Mouse (Mus musculus) liver, embryonic 14.5 days (tissue): ENCODE data around the gene Brk1. TPM values are rescaled to one million over a fixed set of nuclear protein-coding genes. Genes with fewer than 3 reads are reported as not detected.
A peak's percentile ranks its signal among the peaks of the same experiment; 100 is the strongest.

Experiments
- ATAC-seq: fragments of 200-750 bp; cut with Nextera tagmentation; 2 replicates; pipeline ENCODE4 v1.8.0; 2017; ENCODE audit warnings: moderate number of reproducible peaks, mild to moderate bottlenecking, moderate library complexity; ENCODE audit not compliant: insufficient read depth
- DNase-seq, 3 experiments: peaks; one replicate each; pipeline ENCODE4 v3.0.0-alpha.2; 2012 to 2013; ENCODE audit warnings: low read depth in 3 of 3, low spot score in 3 of 3
- H3K27ac ChIP-seq: fragments of 300-500 bp; sonication (generic); 2 replicates; pipeline ENCODE4 v1.5.1; 2014; ENCODE audit warnings: moderate library complexity, mild to moderate bottlenecking, control low read depth, inconsistent platforms
- H3K27me3 ChIP-seq: fragments of 300-500 bp; sonication (generic); 2 replicates; pipeline ENCODE4 v1.6.1; 2014; ENCODE audit warnings: mild to moderate bottlenecking, low read length, moderate library complexity; ENCODE audit not compliant: control insufficient read depth, insufficient read depth
- H3K36me3 ChIP-seq: fragments of 300-500 bp; sonication (generic); replicated peaks from 2 replicates; pipeline ENCODE4 v1.6.1; 2014; ENCODE audit warnings: low read depth; ENCODE audit not compliant: control insufficient read depth, insufficient read depth
- H3K4me1 ChIP-seq, 2 experiments: fragments of 200-500 bp in 1 of 2; fragments of 300-500 bp in 1 of 2; sonication (generic) in 1 of 2; replicated peaks; 2 replicates each; pipeline ENCODE4 v1.6.1; 2012 to 2014; ENCODE audit warnings: antibody characterized with exemption in 1 of 2, inconsistent platforms in 1 of 2, low read length in 1 of 2; ENCODE audit not compliant: control insufficient read depth in 2 of 2, insufficient read depth in 2 of 2
- H3K4me2 ChIP-seq: fragments of 300-500 bp; sonication (generic); 2 replicates; pipeline ENCODE4 v1.6.1; 2014; ENCODE audit warnings: low read depth, mild to moderate bottlenecking, control low read depth, moderate library complexity
- H3K4me3 ChIP-seq, 2 experiments: fragments of 200-500 bp in 1 of 2; fragments of 300-500 bp in 1 of 2; sonication (generic) in 1 of 2; 2 replicates each; pipeline ENCODE4 v1.5.1; 2012 to 2014; ENCODE audit warnings: low read depth in 2 of 2, low read length in 2 of 2, mild to moderate bottlenecking in 2 of 2, control low read depth in 1 of 2, inconsistent platforms in 1 of 2, moderate library complexity in 1 of 2; ENCODE audit not compliant: insufficient read depth in 1 of 2
- H3K9ac ChIP-seq: fragments of 300-500 bp; sonication (generic); replicated peaks from 2 replicates; pipeline ENCODE4 v1.6.1; 2014; ENCODE audit warnings: mild to moderate bottlenecking, control low read depth, moderate library complexity
- H3K9me3 ChIP-seq: fragments of 300-500 bp; sonication (generic); 2 replicates; pipeline ENCODE4 v1.6.1; 2016; ENCODE audit warnings: low read length, mixed read lengths; ENCODE audit not compliant: control insufficient read depth
- CTCF ChIP-seq: IDR thresholded peaks from 2 replicates; pipeline ENCODE4 v1.5.1; 2016; ENCODE audit warnings: antibody characterized with exemption, low read depth, control low read depth
- EP300 ChIP-seq: IDR thresholded peaks from 2 replicates; pipeline ENCODE4 v1.6.1; 2016; ENCODE audit warnings: antibody characterized with exemption, low read depth
- WGBS: fragments of 180-500 bp; shearing (Covaris S2); extraction: QIAGEN DNeasy Blood & Tissue Kit; methylation state at CpG from one replicate; pipeline ENCODE4 v1.1.7; 2014; ENCODE audit not compliant: insufficient replicate concordance; 5-methylcytosine and 5-hydroxymethylcytosine counted together
- polyA plus RNA-seq, 2 experiments: library from polyadenylated mRNA; depleted of rRNA in 1 of 2; stranded (reverse) in 1 of 2; unstranded in 1 of 2; fragments of >200 nt; fragmentation: Nextera tagmentation in 1 of 2; extraction: Ambion mirVana in 1 of 2; gene quantifications; 2 replicates each; pipeline versions ENCODE4 v1.2.1 to v1.2.3; 2012 to 2014

The Brk1 gene
- polyA plus RNA-seq, 2 experiments = 71.1 to 88.8 TPM

DNA sequence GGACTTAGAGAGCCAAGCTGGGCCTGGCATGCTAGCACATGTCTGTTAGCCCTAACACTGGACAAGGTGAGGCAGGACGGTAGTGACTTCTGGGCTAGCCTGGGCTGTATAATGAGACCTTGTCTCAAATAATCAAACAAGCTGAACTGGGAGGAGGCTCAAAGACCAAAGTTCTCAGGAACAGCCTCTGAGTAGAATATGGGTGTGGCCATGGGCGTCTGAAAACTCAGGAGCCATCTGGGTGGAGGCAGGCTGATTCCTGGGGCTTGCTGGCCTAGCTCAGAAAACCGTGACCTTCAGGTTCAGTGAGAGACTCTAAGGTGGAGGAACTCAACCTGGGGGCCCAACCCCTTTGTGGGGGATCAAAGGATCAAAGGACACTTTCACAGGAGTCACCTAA, 47.1 kb downstream of the Brk1 start:
- ATAC-seq = peak; percentile 60
- Histone ChIP-seq H3K9ac (no peak overlapping the region), H3K4me2 (peak overlapping the region; percentile 33; the same call in 1 of the 2 replicates), H3K4me3 (no peak overlapping the region), H3K27ac (no peak overlapping the region; the same call in 1 of the 2 replicates), H3K4me1 (peaks cover 10 to 19% of the 10 kb centered on the region in 2 experiments), H3K27me3 (no peaks in the 10 kb centered on the region), H3K9me3 (no peaks in the 10 kb centered on the region), H3K36me3 (no peaks in the 10 kb centered on the region; the same call in 1 of the 2 replicates)
- TF ChIP-seq EP300 (no peak), CTCF (no peak)
- 26% methylated on average over 3 of the region's 3 CpGs for WGBS
- no peak for DNase-seq

DNA sequence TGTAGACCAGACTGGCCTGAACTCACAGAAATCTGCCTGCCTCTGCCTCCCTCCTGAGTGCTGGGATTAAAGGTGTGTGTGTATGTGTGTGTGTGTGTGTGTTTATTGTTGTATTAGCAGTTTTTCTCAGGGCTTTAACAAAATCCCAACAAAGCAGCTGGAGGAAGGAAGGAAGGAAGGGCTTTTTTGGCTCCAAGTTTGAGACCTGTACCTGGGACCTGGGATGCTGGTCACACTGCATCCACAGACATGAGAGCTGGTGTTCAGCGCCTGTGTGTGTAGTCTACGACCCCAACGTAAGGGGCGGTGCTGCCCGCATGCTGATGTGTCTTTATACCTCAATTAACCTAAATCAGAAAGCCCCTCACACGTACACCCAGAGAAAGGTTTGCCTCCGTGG, 49.0 kb downstream of the Brk1 start:
- DNase-seq (no peak), ATAC-seq (no peak)
- Histone ChIP-seq H3K4me1 (peaks cover 10 to 19% of the 10 kb centered on the region in 2 experiments), H3K9ac (no peak overlapping the region), H3K27me3 (no peaks in the 10 kb centered on the region), H3K4me3 (no peak overlapping the region), H3K9me3 (no peaks in the 10 kb centered on the region), H3K4me2 (no peak overlapping the region), H3K36me3 (no peaks in the 10 kb centered on the region), H3K27ac (no peak overlapping the region)
- TF ChIP-seq EP300 = no peak
- no peak for TF ChIP-seq CTCF
- 70% methylated on average over 7 of the region's 7 CpGs for WGBS

DNA sequence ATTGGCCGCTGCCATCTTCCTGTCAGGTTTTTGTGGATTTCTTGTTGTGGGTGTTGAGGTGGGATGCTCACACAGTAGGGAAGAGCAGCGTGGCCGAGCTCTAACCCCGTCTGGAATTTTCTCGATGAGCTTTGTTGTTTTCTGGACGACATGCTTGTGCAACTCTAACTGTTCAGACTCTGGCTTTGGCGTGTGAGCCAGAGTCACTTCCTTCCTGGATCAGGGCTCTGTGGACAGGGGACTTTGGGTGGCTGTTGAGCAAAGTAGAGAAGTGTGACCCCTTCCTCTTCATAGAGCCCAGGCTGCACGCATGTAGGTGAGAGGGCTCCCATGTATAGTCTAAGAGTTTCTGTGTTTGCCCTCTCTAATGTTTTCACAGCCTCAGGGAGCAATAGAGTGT, 49.5 kb downstream of the Brk1 start:
- Histone ChIP-seq H3K4me3 (no peak overlapping the region), H3K36me3 (no peaks in the 10 kb centered on the region), H3K9me3 (no peaks in the 10 kb centered on the region), H3K9ac (no peak overlapping the region), H3K4me2 (no peak overlapping the region), H3K27ac (no peak overlapping the region), H3K27me3 (no peaks in the 10 kb centered on the region), H3K4me1 (peaks cover 10 to 19% of the 10 kb centered on the region in 2 experiments)
- DNase-seq = no peak
- ATAC-seq = no peak
- 29% methylated on average over 8 of the region's 8 CpGs for WGBS
- TF ChIP-seq EP300 = no peak
- no peak for TF ChIP-seq CTCF

DNA sequence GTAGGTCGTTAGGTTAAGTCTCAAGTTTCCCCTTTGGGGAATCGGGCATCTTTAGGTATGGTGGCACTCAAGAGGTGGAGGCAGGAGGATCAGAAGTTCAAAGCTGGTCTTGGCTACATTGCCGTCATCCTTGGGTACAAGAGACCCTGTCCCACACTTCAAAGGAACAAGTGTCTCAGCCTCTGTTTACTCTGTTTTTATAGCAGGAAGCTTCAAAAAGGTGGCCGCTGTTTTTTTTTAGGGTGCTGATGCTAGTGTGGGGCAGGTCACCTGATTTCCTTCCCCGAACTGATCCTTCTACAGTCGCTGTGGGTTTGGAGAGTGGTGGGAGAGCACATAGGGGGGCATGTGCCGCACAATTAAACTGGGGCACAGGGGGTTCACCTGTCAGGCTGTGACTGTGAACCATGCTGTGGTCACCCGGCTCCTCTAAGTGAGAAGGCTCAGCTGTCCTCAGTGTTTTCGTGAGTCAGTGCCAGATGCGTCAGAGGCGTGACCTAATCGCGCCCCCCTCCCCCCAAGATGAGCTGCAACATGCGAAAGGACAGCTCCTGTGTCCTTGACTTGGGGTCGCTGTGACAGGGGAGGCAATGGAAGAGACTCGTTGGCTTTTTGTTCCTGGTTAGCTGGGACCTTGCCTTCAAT, 50.3 kb downstream of the Brk1 start:
- no peaks in the 10 kb centered on the region for H3K9me3 ChIP-seq
- 61% methylated on average over 16 of the region's 16 CpGs for WGBS
- TF ChIP-seq CTCF (no peak), EP300 (no peak)
- H3K4me3 ChIP-seq = no peak overlapping the region
- H3K27me3 ChIP-seq = no peaks in the 10 kb centered on the region
- ATAC-seq (no peak), DNase-seq (no peak)
- no peaks in the 10 kb centered on the region for H3K36me3 ChIP-seq
- H3K4me2 ChIP-seq = no peak overlapping the region
- H3K4me1 ChIP-seq = peaks cover 10 to 17% of the 10 kb centered on the region in 2 experiments
- H3K27ac ChIP-seq = no peak overlapping the region
- no peak overlapping the region for H3K9ac ChIP-seq

DNA sequence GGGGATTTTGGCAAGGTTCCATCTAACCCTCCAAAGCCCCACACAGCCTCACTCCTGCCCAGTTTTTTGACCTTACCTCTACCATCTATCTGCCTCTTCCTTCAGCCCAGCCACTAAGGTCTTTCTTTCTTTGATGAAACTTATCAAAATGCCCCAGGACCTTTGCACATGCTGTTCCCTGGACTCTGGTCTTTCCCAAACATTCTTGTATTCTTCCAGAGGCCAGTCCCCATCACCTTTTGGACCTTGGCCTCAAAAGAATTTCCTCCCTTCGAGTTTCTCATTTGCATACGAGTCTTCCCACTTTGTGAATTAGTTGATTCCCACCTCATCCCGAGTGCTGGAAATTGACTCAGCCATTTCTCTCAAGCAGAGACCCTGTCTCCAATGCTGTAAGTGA, 50.9 kb downstream of the Brk1 start:
- WGBS = 66% methylated on average over 3 of the region's 3 CpGs
- DNase-seq (no peak), ATAC-seq (no peak)
- Histone ChIP-seq H3K4me1 (peaks cover 10 to 20% of the 10 kb centered on the region in 2 experiments), H3K36me3 (no peaks in the 10 kb centered on the region), H3K9me3 (no peaks in the 10 kb centered on the region), H3K27ac (no peak overlapping the region), H3K27me3 (no peaks in the 10 kb centered on the region), H3K4me3 (no peak overlapping the region), H3K9ac (no peak overlapping the region), H3K4me2 (no peak overlapping the region)
- TF ChIP-seq CTCF (no peak), EP300 (no peak)
